Mouse (Mus musculus) neutrophil, adult 5-6 weeks (primary cell): ENCODE results near the gene Iqcj. TPM values are rescaled to one million over a fixed set of nuclear protein-coding genes. Genes with fewer than 3 reads are reported as not detected.
"Not testable (repeated sequence)": the region's sequence is repeated elsewhere in the genome, so short reads cannot be mapped to it uniquely, and the experiment has no call there.

Experiments used
- ATAC-seq: fragments of 151-379, 151-347 bp; 2 replicates; pipeline ENCODE4 v1.8.0; 2017; ENCODE audit warnings: mild to moderate bottlenecking, moderate TSS enrichment; ENCODE audit not compliant: insufficient number of reproducible peaks, poor library complexity, low FRiP score, severe bottlenecking; ENCODE audit errors: extremely low read depth
- total RNA-seq: library from RNA; stranded (forward); fragments of 200-1000 nt; gene quantifications from 2 replicates; pipeline ENCODE4 v1.2.3, GENCODE M21; 2017

The Iqcj gene
- total RNA-seq, 1 experiment from 2014 or later = 0.23 TPM

GRCm38 (mm10) chr3:68056373-68057275, 164.6 kb downstream of the Iqcj start:
- no peak for ATAC-seq

DNA sequence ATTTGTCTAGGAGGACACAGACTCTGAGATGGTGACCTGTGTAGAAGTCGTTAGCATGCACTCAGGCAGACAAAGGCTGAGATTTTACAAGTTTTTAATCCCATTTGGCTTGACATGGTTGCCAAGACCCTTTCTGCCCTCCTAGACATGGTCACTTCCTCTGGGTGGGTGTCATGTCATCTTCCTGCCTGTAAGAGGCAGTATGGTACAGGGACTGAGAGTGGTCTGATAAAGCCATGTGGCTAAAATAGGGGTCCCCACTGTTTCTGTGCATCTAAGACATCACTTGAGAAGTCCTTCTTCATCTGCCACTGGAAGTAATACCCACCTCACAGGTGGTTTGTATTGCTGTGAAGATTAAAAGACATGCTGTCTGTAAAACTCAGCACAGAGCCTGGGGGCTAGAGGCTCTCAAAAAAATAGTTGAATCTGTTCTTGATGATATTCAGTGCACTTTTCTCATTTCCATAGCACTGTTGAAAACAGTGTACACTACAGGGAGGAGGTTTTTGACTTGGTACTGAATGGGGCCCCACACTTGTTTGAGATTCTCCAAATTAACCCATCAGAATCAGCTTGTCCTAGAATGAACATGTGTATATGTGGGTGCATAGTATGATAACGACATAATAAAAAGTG, 167.3 kb downstream of the Iqcj start:
- no peak for ATAC-seq

DNA sequence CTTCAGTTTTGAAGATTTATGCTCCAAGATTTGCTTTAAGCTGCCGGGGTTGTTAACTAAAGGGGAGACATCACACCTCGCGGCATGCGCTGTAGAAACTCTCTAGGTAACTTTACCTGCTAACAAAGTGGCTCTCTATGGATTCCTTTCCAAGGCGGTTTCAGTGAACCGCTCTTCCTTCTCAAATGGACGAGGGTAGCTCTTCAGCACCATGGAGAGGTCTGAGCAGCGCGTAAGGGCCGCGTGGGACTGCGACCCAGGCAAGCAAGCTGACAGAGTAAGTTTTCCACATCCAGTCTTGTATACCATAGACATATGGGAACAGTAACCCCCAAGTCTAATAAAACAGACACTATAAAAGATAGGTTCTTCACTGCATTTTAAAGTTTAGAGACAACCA, 172.7 kb downstream of the Iqcj start, which contains the start of gene Schip1:
Gene Schip1 (plus strand): TSS at position 72 of the 400 bp plus-strand sequence.
- no peak for ATAC-seq

GRCm38 (mm10) chr3:68071395-68072386, 179.7 kb downstream of the Iqcj start:
- ATAC-seq = no peak

DNA sequence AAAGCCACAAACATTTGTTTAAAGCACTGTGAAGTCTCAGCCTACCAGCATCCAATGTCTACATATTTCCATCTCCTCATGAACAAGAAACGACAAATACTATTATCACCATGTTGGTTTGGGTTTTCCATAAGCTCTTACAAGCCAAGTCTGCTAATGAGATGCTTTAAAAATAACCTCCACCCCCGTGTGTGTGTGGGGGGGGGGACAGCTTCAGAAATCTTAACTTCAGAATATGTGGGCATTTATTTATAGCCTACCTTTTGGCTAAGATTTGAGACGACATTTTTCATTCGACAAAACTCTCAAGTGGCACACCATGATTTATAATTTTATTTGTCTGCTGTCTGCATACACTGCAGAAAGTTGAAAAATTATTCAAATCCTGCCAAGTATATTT, 185.4 kb downstream of the Iqcj start:
- no peak for ATAC-seq

DNA sequence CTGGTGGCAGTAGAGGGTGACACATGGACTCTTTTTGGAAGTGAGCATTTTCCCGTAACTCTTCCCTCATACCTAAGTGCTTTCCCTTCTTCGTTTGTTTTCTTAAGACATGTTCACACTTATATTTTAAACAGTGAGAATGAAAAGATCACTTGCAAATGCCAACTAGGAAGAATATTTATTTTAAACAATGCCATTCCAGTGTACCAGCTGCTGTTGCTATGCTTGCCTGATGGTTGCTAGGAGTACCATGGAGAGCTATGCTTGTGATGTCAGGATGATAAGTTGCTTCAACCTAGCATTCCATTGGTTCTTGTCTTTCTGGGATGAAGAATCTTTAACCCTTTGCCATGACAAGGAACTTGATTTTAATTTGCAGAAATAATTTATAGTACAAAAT, 193.0 kb downstream of the Iqcj start:
- no peak for ATAC-seq

DNA sequence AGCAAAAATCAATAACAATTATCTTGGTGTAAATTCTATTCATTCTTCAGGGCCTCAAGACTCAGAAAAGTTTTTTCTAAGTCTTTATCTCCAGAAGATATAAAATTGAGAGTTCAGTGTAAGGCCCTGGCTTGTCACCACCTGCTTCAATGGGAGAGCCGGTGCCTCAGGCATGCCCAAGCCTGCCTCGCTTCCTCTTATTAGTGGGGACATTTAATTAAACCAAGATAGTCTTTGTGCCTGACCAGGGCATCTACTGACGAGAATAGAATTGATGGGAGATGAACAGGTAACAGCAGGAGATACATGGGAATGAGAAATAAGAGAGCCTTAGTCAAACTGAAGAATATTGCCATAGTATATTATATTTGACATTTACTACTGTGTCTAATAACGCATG, 200.1 kb downstream of the Iqcj start:
- no peak for ATAC-seq

DNA sequence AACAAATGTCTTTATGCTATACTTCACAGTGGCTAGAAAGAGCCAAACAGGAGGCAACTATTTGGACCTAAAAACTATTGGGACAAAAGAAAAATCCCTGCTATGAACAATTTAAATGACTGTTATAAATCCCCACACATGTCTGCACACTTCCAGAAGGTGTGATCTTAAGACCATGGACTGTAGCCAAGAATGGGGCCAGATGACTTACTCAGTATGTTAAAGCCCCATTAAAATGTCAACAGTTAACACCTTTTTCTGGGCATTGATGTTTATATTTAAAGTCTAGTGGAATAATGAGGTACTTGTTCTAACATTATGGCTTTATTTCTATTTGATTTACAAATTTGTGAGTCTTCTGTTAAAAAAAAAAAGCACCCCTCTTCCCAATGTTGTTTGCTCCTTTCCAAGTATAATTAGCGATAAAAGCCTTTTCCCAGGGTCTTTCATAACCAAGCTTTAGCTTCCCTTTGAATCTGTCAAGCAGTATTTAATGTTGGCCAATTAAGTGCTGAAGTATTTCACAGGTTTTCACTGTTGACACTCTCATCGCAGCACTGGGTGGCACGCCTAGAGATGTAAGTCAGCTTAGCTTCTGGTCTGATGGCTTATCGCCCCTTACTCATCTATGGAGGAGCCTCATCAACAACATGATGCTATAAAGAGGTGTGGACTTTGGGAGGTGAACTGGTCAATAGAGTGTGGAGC, 204.9 kb downstream of the Iqcj start:
- no peak for ATAC-seq

DNA sequence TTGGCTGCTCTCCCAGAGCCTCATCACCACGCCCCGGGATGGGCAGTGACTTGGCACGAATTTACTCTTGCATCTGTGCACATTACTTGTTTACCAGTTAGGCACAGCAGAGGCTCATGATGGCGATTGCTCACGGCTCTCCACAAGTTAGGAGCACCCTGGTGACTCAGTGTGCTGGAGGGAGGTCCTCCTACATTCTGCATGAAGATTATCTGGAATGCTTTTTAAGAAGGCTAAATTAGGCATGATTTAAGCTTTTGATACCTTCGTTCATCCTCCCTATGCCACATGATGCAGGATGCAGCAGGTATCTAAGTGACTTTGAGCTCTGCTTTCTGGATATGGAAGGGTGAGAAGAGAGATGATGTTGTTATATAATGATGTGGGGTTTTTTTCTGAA, 207.5 kb downstream of the Iqcj start:
- ATAC-seq = not testable (repeated sequence)

DNA sequence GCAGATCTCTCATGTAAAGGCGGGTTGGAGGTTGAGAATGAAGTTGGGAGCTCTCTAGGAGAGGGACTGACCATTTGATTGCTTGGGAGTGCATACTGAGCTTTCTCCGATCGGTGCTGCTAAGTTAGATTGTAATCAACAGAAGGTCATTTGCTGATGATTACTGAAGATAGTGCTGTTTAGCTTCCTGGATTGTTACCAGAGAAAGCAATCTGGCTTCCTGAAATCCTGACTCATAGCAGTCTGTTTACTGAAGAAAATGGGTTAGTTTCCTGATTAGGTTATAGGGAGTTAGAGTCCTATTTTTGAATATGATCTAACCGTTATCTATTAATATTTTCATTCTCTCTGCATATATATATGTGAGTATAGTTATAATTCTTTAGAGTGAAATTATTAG, 209.3 kb downstream of the Iqcj start:
- no peak for ATAC-seq

- no peak for ATAC-seq
Measured at GRCm38 (mm10) chr3:68105081-68105685, 213.2 kb downstream of the Iqcj start.

Other genes with a start within 250 kb of the Iqcj start
- not detected in 2 replicates for gene Iqschfp, start within 50 bp of the Iqcj start, total RNA-seq
- 0.35 TPM in 1 of 2 replicates, not detected in the other for gene Schip1, start 172.6 kb downstream of the Iqcj start, total RNA-seq